Mouse (Mus musculus): ENCODE data around the gene Timp2. TPM values are rescaled to one million over a fixed set of nuclear protein-coding genes. Genes with fewer than 3 reads are reported as not detected.

The Timp2 gene
- polyA plus RNA-seq, 1 experiment, result not detected

DNA sequence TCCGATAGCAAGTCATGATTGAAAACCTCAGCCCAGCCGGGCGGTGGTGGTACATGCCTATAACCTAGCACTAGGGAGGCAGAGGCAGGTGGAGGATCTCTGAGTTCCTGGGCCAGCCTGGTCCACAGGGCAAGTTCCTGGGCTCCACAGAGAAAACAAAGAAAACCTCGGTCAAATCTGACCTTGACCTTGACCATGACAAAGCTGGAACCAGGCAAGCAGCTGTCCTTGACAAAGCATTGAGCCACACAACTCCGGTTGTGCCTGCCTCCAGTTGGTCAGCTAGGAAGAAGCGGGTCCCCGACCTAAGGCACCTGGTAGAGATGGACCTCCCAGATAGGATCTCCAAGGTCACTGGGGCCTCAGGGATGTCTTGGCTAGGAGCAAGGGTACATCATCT, 99.2 kb downstream of the Timp2 start:
- TF ChIP-seq GATA1 (IDR thresholded peaks at IDR 0.05; ENCODE audit: low read length), result no peak

DNA sequence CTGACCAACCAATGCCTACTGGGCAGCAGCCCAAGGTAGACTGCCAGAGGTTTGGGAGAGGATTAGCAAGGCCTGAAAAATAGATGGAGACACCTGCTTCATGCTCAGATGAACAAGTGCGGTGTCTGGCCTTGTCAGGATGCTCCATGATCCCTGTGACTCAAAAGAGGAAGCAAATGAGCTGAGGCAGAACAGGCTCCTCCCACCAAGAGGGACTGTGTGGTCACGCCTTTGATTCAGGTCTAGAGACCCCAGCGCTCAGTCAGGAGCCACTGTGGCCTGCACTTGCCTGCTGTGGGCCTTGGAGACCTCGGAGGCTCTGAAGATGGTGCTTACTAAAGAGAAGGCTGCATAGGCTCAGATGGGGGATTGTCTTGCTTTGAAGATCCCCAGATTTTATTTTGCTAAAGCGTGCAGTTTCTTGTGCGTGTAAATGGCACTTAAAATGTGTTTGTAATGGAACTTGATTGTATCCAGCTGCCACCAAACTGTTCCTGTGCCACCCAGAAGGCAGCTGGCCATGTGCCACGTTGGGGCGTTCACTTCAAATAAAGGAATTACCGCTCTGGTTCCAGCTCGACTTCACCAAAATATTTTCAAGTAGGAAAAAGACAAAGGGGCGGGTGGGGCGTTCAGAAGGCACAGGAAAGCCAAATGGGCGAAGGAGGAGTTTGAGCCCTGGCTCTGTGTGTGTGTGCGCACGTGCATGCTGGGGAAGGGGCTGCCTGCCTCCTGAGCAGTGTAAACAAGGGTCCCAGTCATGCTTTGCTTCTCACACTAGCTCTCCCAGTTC, 101.2 kb downstream of the Timp2 start:
- TF ChIP-seq GATA1 (IDR thresholded peaks at IDR 0.05; ENCODE audit: low read length), result no peak

DNA sequence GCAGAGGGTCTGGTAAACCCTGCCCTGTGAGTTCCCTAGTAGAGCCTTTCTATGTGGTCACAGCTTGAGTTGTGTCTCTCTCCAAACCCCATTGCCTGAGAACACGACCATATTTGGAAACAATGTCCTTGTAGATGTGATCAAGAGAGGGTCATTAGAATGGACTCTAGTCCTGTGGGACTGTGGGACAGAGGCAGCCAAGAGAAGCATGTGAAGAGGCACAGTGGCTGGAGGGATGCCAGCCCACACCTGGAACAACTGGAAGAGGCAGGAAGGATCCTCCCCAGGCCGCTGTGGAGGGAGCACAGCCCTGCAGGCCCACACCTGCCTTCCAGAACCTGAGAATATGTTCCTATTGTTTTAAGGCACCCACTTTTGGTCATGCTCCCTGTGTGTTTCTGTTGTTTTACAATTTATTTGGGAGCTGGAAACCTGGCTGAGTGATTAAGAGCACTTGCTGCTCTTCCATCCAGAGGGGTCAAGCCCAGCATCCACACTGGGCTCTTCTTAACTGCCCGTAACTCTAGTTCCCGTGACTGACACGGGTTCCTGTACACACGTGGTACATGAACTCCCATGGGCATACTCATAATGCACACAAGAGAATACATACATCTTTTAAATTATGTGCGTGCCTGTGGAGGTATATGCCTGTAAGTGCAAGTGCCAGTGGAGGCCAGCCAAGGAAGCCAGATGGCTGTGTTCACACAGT, 101.9 kb downstream of the Timp2 start:
- no peak for TF ChIP-seq GATA1 (IDR thresholded peaks at IDR 0.05; ENCODE audit: low read length)

Other genes starting within 250 kb of the Timp2 start
- gene Dnah17, start 225.1 kb downstream of the Timp2 start, polyA plus RNA-seq (2012), result not detected in 2 replicates
- gene Cyth1, start 107.1 kb downstream of the Timp2 start, polyA plus RNA-seq (2012), result 3.9 and 4.5 TPM in 2 replicates
- 56.9 and 68.7 TPM in 2 replicates for gene Usp36, start 65.5 kb downstream of the Timp2 start, polyA plus RNA-seq (2012)
- gene Cep295nl, start 13.2 kb downstream of the Timp2 start, polyA plus RNA-seq (2012), result not detected in 2 replicates
- gene Lgals3bp, start 46.4 kb upstream of the Timp2 start, polyA plus RNA-seq (2012), result 27.2 and 28.4 TPM in 2 replicates
- gene Cant1, start 63.3 kb upstream of the Timp2 start, polyA plus RNA-seq (2012), result 53.1 and 60.2 TPM in 2 replicates
- not detected in 2 replicates for gene C1qtnf1, start 72.5 kb upstream of the Timp2 start, polyA plus RNA-seq (2012)
- 24.4 and 28.6 TPM in 2 replicates for gene Engase, start 121.1 kb upstream of the Timp2 start, polyA plus RNA-seq (2012)

All from G1E-ER4 (cell line).